Comparison of ENCODE assay signal across 20 mouse cellular contexts in the genomic region with DNA sequence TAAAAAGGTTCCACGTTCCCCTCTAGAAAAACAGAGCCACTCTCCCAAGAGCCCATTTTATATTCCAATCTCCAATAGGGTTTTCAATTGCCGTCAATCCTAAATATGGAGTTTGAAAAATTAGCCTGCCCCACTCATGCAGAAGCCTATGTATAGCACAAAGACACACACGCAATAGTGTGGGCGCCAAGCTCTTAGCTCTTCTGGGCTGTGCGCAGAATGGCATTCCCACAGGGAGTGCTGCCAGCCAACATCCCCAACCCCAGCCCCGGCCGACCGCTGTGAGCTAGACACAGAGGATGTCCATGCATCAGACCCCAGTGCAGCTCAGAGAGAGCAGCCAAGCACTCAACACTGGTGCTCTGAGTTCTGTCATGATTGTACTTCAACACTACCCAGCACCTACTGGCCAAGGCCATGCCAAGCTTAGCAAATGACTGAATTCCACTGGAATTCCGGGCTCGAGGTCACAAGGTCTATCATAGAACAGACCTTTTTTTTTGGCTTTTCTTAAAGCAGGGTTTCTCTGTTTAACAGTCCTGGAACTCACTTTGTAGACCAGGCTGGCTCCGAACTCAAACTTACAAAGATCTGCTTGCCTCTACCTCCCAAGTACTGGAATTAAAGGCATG. TPM values are rescaled to one million over a fixed set of nuclear protein-coding genes. Genes with fewer than 3 reads are reported as not detected.
A peak's percentile ranks its signal among the peaks of the same experiment; 100 is the strongest.
DNase-seq lines count a peak whose midpoint lies in the region; ATAC-seq lines count a peak whose summit lies in the region.
"Had no signal": no experiment of that assay in that cellular context is flagged by ENCODE, and none has a peak within 500 bp of the region (broad histone marks: within the 10 kb centered on the region; RNA-seq: fewer than 3 reads in every experiment).

No protein-coding gene starts in this region.

- 0 out of 2 replicates have a peak, but pooled peaks cover 4% of the 10 kb centered on the region for H3K4me1 ChIP-seq in midbrain, embryonic 10.5 days
- H3K4me1 ChIP-seq: embryonic facial prominence, embryonic 12.5 days; intestine, embryonic 15.5 days; kidney, embryonic 15.5 days; limb, embryonic 13.5 days; liver, embryonic 15.5 days had no signal

- no peak overlapping the region for H3K4me3 ChIP-seq in midbrain, embryonic 10.5 days
- H3K4me3 ChIP-seq: embryonic facial prominence, embryonic 12.5 days; intestine, embryonic 15.5 days; kidney, embryonic 15.5 days; limb, embryonic 13.5 days; liver, embryonic 15.5 days had no signal

- 95% methylated on average over 11 of the region's 11 CpGs for WGBS in midbrain, embryonic 10.5 days

- ATAC-seq in frontal cortex, adult (ENCODE audit: low TSS enrichment), result peak; percentile 74
- ATAC-seq in erythroid progenitor cell, adult 5-6 weeks (replicated peaks; ENCODE audit: low FRiP score, poor library complexity, severe bottlenecking), result no peak
- ATAC-seq: intestine, embryonic 15.5 days; lung, postnatal 0 days had no signal

- intact Hi-C loops in left cerebral cortex, postnatal 4 days (cut with DNase I), result no loop called here
- intact Hi-C loops in left cerebral cortex, postnatal 36 days (cut with DNase I), result no loop called here

- H3K27ac ChIP-seq in midbrain, embryonic 10.5 days (replicated peaks), result no peak overlapping the region
- H3K27ac ChIP-seq: embryonic facial prominence, embryonic 12.5 days; hindbrain, embryonic 14.5 days; intestine, embryonic 15.5 days; kidney, embryonic 15.5 days; limb, embryonic 13.5 days; liver, embryonic 15.5 days had no signal

- H3K9me3 ChIP-seq in midbrain, embryonic 10.5 days (replicated peaks), result no peaks in the 10 kb centered on the region
- H3K9me3 ChIP-seq: embryonic facial prominence, embryonic 12.5 days; intestine, embryonic 15.5 days; kidney, embryonic 15.5 days; limb, embryonic 13.5 days; liver, embryonic 15.5 days had no signal

- H3K27me3 ChIP-seq in midbrain, embryonic 10.5 days (ENCODE audit: low read depth, poor library complexity, severe bottlenecking), result no peaks in the 10 kb centered on the region
- H3K27me3 ChIP-seq: embryonic facial prominence, embryonic 12.5 days; intestine, embryonic 15.5 days; kidney, embryonic 15.5 days; limb, embryonic 13.5 days; liver, embryonic 15.5 days had no signal

- DNase-seq in frontal cortex, postnatal 14 days (ENCODE audit: low spot score in 2 of 2), result no peak
- peak; percentile 51 for DNase-seq in left cerebral cortex, adult 11 months (ENCODE audit: low spot score)
- DNase-seq in left cerebral cortex, postnatal 4 days, result no peak
- peak; percentile 54 to 75 for DNase-seq in left cerebral cortex, postnatal 36 days (ENCODE audit: low spot score in 2 of 2)
- DNase-seq in midbrain, embryonic 10.5 days (ENCODE audit: low spot score), result no peak
- DNase-seq: cerebellum, adult 18-20 months; cerebellum, postnatal 36 days; heart, postnatal 14 days; midbrain, embryonic 14.5 days; retina, postnatal 1 day; thymus, postnatal 4 days had no signal

- H3K36me3 ChIP-seq in midbrain, embryonic 10.5 days, result peaks cover 78% of the 10 kb centered on the region

RNA-seq across cellular contexts. Expression of gene Klhdc4, which starts 19.7 kb away (rescaled TPM):
- total RNA-seq in left cerebral cortex, postnatal 4 days (2021), result 10 to 100 TPM; 39.7 to 45.2 TPM
- 10 to 100 TPM; 29.0 to 34.2 TPM for total RNA-seq in left cerebral cortex, postnatal 36 days (2021)
- polyA plus RNA-seq in midbrain, embryonic 10.5 days (2016; fragmentation: Nextera tagmentation; extraction: Ambion mirVana), result 62.1 and 64.1 TPM in 2 replicates
- total RNA-seq in erythroid progenitor cell, adult 5-6 weeks (2015; ENCODE audit: low replicate concordance), result 7.9 and 16.3 TPM in 2 replicates
- total RNA-seq in erythroid progenitor cell, adult 5-6 weeks (2017; ENCODE audit: low replicate concordance), result 15.7 and 17.9 TPM in 2 replicates

Comparison
In these comparisons a context has a peak if more than half of its experiments do, and no peak if none do; other contexts are left out.
1. DNase-seq: peak in left cerebral cortex, adult 11 months (single experiment) and left cerebral cortex, postnatal 36 days (2 of 2); none in frontal cortex, postnatal 14 days (0 of 2), left cerebral cortex, postnatal 4 days (single experiment) and midbrain, embryonic 10.5 days (single experiment).